Mouse (Mus musculus): ENCODE data around the gene Maml2.

Gene Maml2

GRCm38 (mm10) chr9:13538200-13538599, 240.4 kb downstream of the Maml2 start:
- no peak for DNase-seq

GRCm38 (mm10) chr9:13539535-13539934, 241.8 kb downstream of the Maml2 start:
- no peak for DNase-seq

GRCm38 (mm10) chr9:13540227-13540626, 242.5 kb downstream of the Maml2 start:
- DNase-seq: no peak

- no peak for DNase-seq
Observed at GRCm38 (mm10) chr9:13540781-13541180, 243.0 kb downstream of the Maml2 start.

- DNase-seq: no peak
Observed at GRCm38 (mm10) chr9:13543167-13543566, 245.4 kb downstream of the Maml2 start.

GRCm38 (mm10) chr9:13544133-13544532, 246.4 kb downstream of the Maml2 start:
- no peak for DNase-seq

GRCm38 (mm10) chr9:13545726-13546125, 248.0 kb downstream of the Maml2 start:
- no peak for DNase-seq

GRCm38 (mm10) chr9:13549911-13550310, 252.2 kb downstream of the Maml2 start:
- no peak for DNase-seq

GRCm38 (mm10) chr9:13552380-13553052, 254.8 kb downstream of the Maml2 start:
- no peak for DNase-seq

- no peak for DNase-seq
Observed at GRCm38 (mm10) chr9:13554773-13555172, 257.0 kb downstream of the Maml2 start.

- no peak for DNase-seq
Observed at GRCm38 (mm10) chr9:13555973-13556481, 258.3 kb downstream of the Maml2 start.

- no peak for DNase-seq
Observed at GRCm38 (mm10) chr9:13556696-13557095, 258.9 kb downstream of the Maml2 start.

- no peak for DNase-seq
Observed at GRCm38 (mm10) chr9:13558811-13559372, 261.1 kb downstream of the Maml2 start.

GRCm38 (mm10) chr9:13560651-13561050, 262.9 kb downstream of the Maml2 start:
- DNase-seq: no peak

GRCm38 (mm10) chr9:13561335-13561734, 263.6 kb downstream of the Maml2 start:
- DNase-seq: no peak

- peak; percentile 63 to 68 for DNase-seq
Observed at GRCm38 (mm10) chr9:13563475-13564414, 266.0 kb downstream of the Maml2 start.

- no peak for DNase-seq
Observed at GRCm38 (mm10) chr9:13565343-13566019, 267.7 kb downstream of the Maml2 start.

GRCm38 (mm10) chr9:13566154-13566885, 268.6 kb downstream of the Maml2 start:
- no peak for DNase-seq

- no peak for DNase-seq
Observed at GRCm38 (mm10) chr9:13569023-13569422, 271.3 kb downstream of the Maml2 start.

GRCm38 (mm10) chr9:13572847-13573246, 275.1 kb downstream of the Maml2 start:
- DNase-seq: no peak

GRCm38 (mm10) chr9:13574059-13574458, 276.3 kb downstream of the Maml2 start:
- DNase-seq: peak; percentile 49 to 69

- peak; percentile 26 to 49 for DNase-seq
Observed at GRCm38 (mm10) chr9:13574913-13575312, 277.2 kb downstream of the Maml2 start.
